25 mouse cellular contexts compared by ENCODE assay signal in genomic region chr8:88326328-88326727, GRCm38 (mm10). TPM values are rescaled to one million over a fixed set of nuclear protein-coding genes. Genes with fewer than 3 reads are reported as not detected.
DNase-seq lines count a peak whose midpoint lies in the region; ATAC-seq lines count a peak whose summit lies in the region.
"Had no signal": no experiment of that assay in that cellular context is flagged by ENCODE, and none has a peak within 500 bp of the region (broad histone marks: within the 10 kb centered on the region; RNA-seq: fewer than 3 reads in every experiment).

No protein-coding gene starts in this region.

- peaks cover 17% of the 10 kb centered on the region for H3K36me3 ChIP-seq in heart, embryonic 11.5 days (ENCODE audit: control insufficient read depth, insufficient read depth, low read length)
- H3K36me3 ChIP-seq in liver, embryonic 11.5 days (ENCODE audit: control insufficient read depth, insufficient read depth, low read length), result peaks cover 50% of the 10 kb centered on the region
- peaks cover 26% of the 10 kb centered on the region for H3K36me3 ChIP-seq in lung, embryonic 16.5 days (ENCODE audit: control insufficient read depth, insufficient read depth, low read length)

- H3K4me2 ChIP-seq in heart, embryonic 11.5 days, result no peak overlapping the region
- H3K4me2 ChIP-seq in liver, embryonic 11.5 days, result no peak overlapping the region
- H3K4me2 ChIP-seq in lung, embryonic 16.5 days (ENCODE audit: low read depth, low read length), result no peak overlapping the region
- H3K4me2 ChIP-seq: embryonic facial prominence, embryonic 12.5 days; forebrain, embryonic 13.5 days had no signal

- H3K9ac ChIP-seq in heart, embryonic 11.5 days (ENCODE audit: low read depth, low read length), result no peak overlapping the region
- no peak overlapping the region for H3K9ac ChIP-seq in liver, embryonic 11.5 days (ENCODE audit: low read depth, low read length)
- H3K9ac ChIP-seq in lung, embryonic 16.5 days (ENCODE audit: low read length), result no peak overlapping the region
- H3K9ac ChIP-seq: embryonic facial prominence, embryonic 12.5 days; forebrain, embryonic 13.5 days had no signal

- no peaks in the 10 kb centered on the region for H3K4me1 ChIP-seq in heart, embryonic 11.5 days (ENCODE audit: control insufficient read depth, insufficient read depth, low read length)
- H3K4me1 ChIP-seq in liver, embryonic 11.5 days (replicated peaks; ENCODE audit: control insufficient read depth, insufficient read depth, low read length), result no peaks in the 10 kb centered on the region
- peaks cover 17% of the 10 kb centered on the region for H3K4me1 ChIP-seq in lung, embryonic 16.5 days (replicated peaks; ENCODE audit: control insufficient read depth, insufficient read depth, low read length)
- H3K4me1 ChIP-seq: forebrain, embryonic 13.5 days had no signal

- H3K4me3 ChIP-seq in heart, embryonic 11.5 days (ENCODE audit: low read depth, low read length), result no peak overlapping the region
- no peak overlapping the region for H3K4me3 ChIP-seq in liver, embryonic 11.5 days (ENCODE audit: low read depth, low read length)
- no peak overlapping the region for H3K4me3 ChIP-seq in lung, embryonic 16.5 days (ENCODE audit: low read length)
- H3K4me3 ChIP-seq: embryonic facial prominence, embryonic 10.5 days; embryonic facial prominence, embryonic 12.5 days; forebrain, embryonic 13.5 days had no signal

- peak; percentile 88 for DNase-seq in heart, adult 11 months
- DNase-seq in liver, embryonic 11.5 days (ENCODE audit: low spot score), result peak; percentile 32
- DNase-seq in liver, result no peak
- DNase-seq in lung, postnatal 14 days, result no peak
- peak; percentile 4 for DNase-seq in thymus, postnatal 4 days
- no peak for DNase-seq in thymus, postnatal 0 days (ENCODE audit: low spot score)
- DNase-seq: adrenal gland, adult 8-10 months; adrenal gland, postnatal 14 days; adrenal gland, postnatal 36 days; B cell, adult 2 months; cerebellum, adult 11-12 months; cerebellum, adult 2 months; cerebellum, adult 9-10 months; cerebellum, postnatal 10 days; cerebellum, postnatal 25 days had no signal

- no peaks in the 10 kb centered on the region for H3K9me3 ChIP-seq in heart, embryonic 11.5 days (replicated peaks; ENCODE audit: control insufficient read depth, low read length)
- no peaks in the 10 kb centered on the region for H3K9me3 ChIP-seq in liver, embryonic 11.5 days (ENCODE audit: control insufficient read depth, low read length)
- H3K9me3 ChIP-seq in lung, embryonic 16.5 days (ENCODE audit: control insufficient read depth, low read length), result no peaks in the 10 kb centered on the region
- H3K9me3 ChIP-seq: embryonic facial prominence, embryonic 10.5 days; embryonic facial prominence, embryonic 12.5 days; forebrain, embryonic 13.5 days; G1E had no signal

- no peaks in the 10 kb centered on the region for H3K27me3 ChIP-seq in heart, embryonic 11.5 days (ENCODE audit: control insufficient read depth, insufficient read depth, low read length)
- no peaks in the 10 kb centered on the region for H3K27me3 ChIP-seq in liver, embryonic 11.5 days (replicated peaks; ENCODE audit: control insufficient read depth, insufficient read depth, low read length)
- H3K27me3 ChIP-seq in lung, embryonic 16.5 days (ENCODE audit: control insufficient read depth, insufficient read depth, low read depth, low read length), result no peaks in the 10 kb centered on the region
- H3K27me3 ChIP-seq: CH12.LX; embryonic facial prominence, embryonic 12.5 days; forebrain, embryonic 13.5 days; Patski had no signal

- 96% methylated on average over 12 of the region's 12 CpGs for WGBS in heart, embryonic 11.5 days (ENCODE audit: insufficient replicate concordance)
- WGBS in liver, embryonic 11.5 days, result 93% methylated on average over 12 of the region's 12 CpGs
- WGBS in lung, embryonic 16.5 days, result 76% methylated on average over 12 of the region's 12 CpGs

- no peak overlapping the region for H3K27ac ChIP-seq in heart, embryonic 11.5 days (ENCODE audit: low read depth, low read length)
- no peak overlapping the region; the same call in 1 of the 2 replicates for H3K27ac ChIP-seq in liver, embryonic 11.5 days (ENCODE audit: low read depth, low read length)
- no peak overlapping the region for H3K27ac ChIP-seq in lung, embryonic 16.5 days (ENCODE audit: low read length)
- H3K27ac ChIP-seq: embryonic facial prominence, embryonic 10.5 days; embryonic facial prominence, embryonic 12.5 days; forebrain, embryonic 13.5 days had no signal

- no peak for ATAC-seq in heart, embryonic 11.5 days (replicated peaks; ENCODE audit: insufficient number of reproducible peaks, low FRiP score, low TSS enrichment)
- ATAC-seq in liver, embryonic 11.5 days (replicated peaks; ENCODE audit: low FRiP score), result no peak
- 0 out of 2 replicates have a peak, but pooled peaks have one; percentile 11 for ATAC-seq in lung, embryonic 16.5 days (ENCODE audit: low read depth)
- ATAC-seq: activated CD4-positive, CD25-positive, alpha-beta regulatory T cell, adult 4 months; CD4-positive, CD25-positive, alpha-beta regulatory T cell, adult 4 months; forebrain, embryonic 13.5 days; Patski had no signal

RNA-seq across cellular contexts. Expression of gene Brd7, which starts 35.7 kb away (rescaled TPM):
- polyA plus RNA-seq in heart, embryonic 11.5 days (2014; fragmentation: Nextera tagmentation; extraction: Ambion mirVana), result 73.3 and 79.7 TPM in 2 replicates
- 77.7 and 82.7 TPM in 2 replicates for polyA plus RNA-seq in liver, embryonic 11.5 days (2014; fragmentation: Nextera tagmentation; extraction: Ambion mirVana)
- 56.0 and 70.7 TPM in 2 replicates for polyA plus RNA-seq in lung, embryonic 16.5 days (2015; fragmentation: Nextera tagmentation; extraction: Ambion mirVana)
- 89.9 and 95.7 TPM in 2 replicates for polyA plus RNA-seq in thymus, postnatal 0 days (2015; fragmentation: Nextera tagmentation; extraction: Ambion mirVana)

RNA-seq across cellular contexts. Expression of gene Adcy7, which starts 54.1 kb away (rescaled TPM):
- 2.4 and 2.9 TPM in 2 replicates for polyA plus RNA-seq in heart, embryonic 11.5 days (2014; fragmentation: Nextera tagmentation; extraction: Ambion mirVana)
- 46.6 and 49.7 TPM in 2 replicates for polyA plus RNA-seq in liver, embryonic 11.5 days (2014; fragmentation: Nextera tagmentation; extraction: Ambion mirVana)
- 13.4 and 15.0 TPM in 2 replicates for polyA plus RNA-seq in lung, embryonic 16.5 days (2015; fragmentation: Nextera tagmentation; extraction: Ambion mirVana)
- 16.2 and 21.1 TPM in 2 replicates for polyA plus RNA-seq in thymus, postnatal 0 days (2015; fragmentation: Nextera tagmentation; extraction: Ambion mirVana)

Comparison
In these comparisons a context has a peak if more than half of its experiments do, and no peak if none do; other contexts are left out.
1. DNase-seq: peak in heart, adult 11 months (single experiment), liver, embryonic 11.5 days (single experiment) and thymus, postnatal 4 days (single experiment); none in liver (single experiment), lung, postnatal 14 days (single experiment) and thymus, postnatal 0 days (single experiment).